Mouse (Mus musculus): ENCODE data around the gene Astl.

Gene Astl

DNA sequence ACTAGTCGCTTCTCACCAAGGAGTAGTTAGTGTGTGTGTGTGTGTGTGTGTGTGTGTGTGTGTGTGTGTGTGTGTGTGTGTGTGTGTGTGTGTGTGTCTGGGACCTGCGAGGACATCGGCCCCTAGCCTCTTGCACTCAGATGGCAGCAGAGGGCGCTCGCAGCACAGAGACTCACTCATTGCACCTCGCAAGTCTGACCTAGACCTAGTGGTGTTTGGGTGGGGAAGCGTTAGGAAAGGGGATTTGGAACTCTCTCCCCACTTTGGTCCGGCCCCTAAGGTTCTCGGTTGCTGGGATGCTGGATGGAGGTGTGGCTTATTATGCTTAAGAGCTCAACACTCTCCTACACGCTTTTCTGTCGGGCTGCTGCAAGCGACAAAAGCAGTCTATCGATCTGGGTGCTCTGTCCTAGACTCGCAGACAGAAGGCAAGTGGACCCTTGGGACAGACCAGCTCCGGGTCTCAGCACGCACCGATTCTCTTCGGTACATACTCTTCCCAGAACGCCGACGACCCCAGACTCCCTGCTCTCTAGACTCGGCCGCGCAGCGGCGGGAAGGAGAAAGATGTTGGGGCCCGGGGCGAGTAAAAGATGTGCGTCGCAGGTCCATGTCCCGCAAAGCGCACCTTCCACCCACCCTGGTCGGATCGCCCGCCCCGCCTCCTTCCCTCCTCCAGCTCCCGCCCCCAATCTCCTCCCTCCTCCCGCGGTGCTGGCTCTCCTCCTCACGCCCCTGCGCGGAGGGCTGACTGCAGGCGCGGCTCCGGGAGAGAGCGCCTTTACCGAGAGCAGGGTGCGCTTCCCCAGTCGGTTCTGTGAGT, 24.2 kb downstream of the Astl start, which contains the start of gene Adra2b:
Gene Adra2b, plus strand, starts transcription at position 750 of the 823 bp plus-strand sequence.
- in situ Hi-C loops (cut with MboI, MseI), result no loop called here

DNA sequence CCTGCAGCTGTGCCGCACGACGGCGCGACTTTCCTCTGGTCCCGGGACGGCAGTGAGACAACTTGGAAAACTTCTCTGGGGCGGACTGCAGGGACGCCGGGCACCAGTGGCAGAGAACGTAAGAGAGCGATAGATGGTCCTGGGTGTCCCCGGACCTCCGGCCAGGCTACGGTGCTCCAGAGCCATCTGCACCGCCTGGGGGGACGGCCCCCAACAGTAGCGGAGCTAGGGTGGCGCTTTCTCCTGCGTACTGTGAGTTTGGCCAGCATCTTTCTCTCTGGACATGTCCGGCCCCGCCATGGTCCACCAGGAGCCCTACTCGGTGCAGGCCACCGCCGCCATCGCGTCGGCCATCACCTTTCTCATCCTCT, 24.8 kb downstream of the Astl start:
- in situ Hi-C loops (cut with MboI, MseI), result no loop called here

DNA sequence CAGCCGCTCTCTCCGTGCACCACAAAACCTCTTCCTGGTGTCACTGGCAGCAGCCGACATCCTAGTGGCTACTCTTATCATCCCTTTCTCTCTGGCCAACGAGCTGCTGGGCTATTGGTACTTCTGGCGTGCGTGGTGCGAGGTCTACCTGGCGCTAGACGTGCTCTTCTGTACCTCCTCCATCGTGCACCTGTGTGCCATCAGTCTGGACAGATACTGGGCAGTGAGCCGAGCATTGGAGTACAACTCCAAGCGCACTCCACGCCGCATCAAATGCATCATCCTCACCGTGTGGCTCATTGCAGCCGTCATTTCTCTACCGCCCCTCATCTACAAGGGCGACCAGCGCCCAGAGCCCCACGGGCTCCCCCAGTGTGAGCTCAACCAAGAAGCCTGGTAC, 25.3 kb downstream of the Astl start:
- in situ Hi-C loops (cut with MboI, MseI), result no loop called here

GRCm38 (mm10) chr2:127364452-127364851, 26.0 kb downstream of the Astl start:
- in situ Hi-C loops (cut with MboI, MseI), result no loop called here

GRCm38 (mm10) chr2:127367126-127367820, 28.8 kb downstream of the Astl start:
- in situ Hi-C loops (cut with MboI, MseI), result loop anchor here (5.0 kb wide), 1 partner anchor 60 kb away; the partner anchor contains the start of gene Gpat2

GRCm38 (mm10) chr2:127369703-127370376, 31.4 kb downstream of the Astl start:
- in situ Hi-C loops (cut with MboI, MseI), result loop anchor here (5.0 kb wide), 1 partner anchor 57 kb away; the partner anchor contains the start of gene Gpat2

DNA sequence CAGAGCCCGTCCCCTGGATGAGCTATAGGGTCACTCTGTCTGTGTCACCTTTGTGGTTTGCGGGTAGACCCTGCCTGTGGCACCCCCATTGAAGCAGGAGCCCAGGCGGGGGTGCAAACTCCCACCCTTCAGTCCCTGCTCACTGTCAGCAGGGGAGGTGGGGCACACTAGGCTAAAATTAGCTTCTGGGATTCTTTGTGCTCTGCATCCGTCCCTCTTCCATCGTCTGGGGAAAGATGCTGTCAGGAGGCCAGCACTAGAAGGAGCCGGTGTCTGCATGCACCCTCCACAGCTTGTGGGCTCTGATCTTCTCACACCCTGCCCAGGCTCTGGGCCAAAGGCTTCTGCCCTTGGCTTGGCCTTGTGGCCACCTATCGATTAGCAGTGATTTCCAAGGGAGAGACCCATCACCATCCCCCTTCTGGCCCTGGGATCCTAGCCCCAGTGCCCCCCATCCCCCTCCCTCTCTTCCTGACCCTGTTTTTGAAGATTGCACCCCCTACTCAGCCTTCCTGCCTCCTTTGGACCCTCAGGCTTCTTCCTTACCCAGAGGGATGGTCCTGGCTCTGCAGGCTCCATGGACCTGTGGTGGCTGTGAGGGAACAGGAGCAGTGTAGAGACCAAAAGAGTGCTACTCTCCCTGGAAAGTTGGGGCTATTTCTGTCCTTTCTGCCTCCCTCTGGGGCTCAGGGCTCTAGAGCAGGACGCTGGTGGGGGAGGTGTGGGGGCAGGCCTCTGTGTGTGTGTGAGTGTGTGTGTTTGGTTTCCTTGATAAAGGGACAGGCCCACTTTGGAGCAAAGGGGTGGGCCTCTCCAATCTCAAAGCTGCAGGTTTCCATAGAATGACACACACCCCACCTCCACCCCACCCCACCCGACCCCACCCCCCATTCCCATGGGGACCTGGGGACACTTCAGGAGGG, 32.4 kb downstream of the Astl start:
- in situ Hi-C loops (cut with MboI, MseI), result no loop called here

- in situ Hi-C loops (cut with MboI, MseI), result no loop called here
Measured at GRCm38 (mm10) chr2:127371484-127371861, 33.0 kb downstream of the Astl start.

GRCm38 (mm10) chr2:127372082-127372481, 33.6 kb downstream of the Astl start:
- in situ Hi-C loops (cut with MboI, MseI), result no loop called here

- in situ Hi-C loops (cut with MboI, MseI), result no loop called here
Measured at GRCm38 (mm10) chr2:127374131-127374530, 35.7 kb downstream of the Astl start.

- in situ Hi-C loops (cut with MboI, MseI), result no loop called here
Measured at GRCm38 (mm10) chr2:127375087-127375486, 36.6 kb downstream of the Astl start.

DNA sequence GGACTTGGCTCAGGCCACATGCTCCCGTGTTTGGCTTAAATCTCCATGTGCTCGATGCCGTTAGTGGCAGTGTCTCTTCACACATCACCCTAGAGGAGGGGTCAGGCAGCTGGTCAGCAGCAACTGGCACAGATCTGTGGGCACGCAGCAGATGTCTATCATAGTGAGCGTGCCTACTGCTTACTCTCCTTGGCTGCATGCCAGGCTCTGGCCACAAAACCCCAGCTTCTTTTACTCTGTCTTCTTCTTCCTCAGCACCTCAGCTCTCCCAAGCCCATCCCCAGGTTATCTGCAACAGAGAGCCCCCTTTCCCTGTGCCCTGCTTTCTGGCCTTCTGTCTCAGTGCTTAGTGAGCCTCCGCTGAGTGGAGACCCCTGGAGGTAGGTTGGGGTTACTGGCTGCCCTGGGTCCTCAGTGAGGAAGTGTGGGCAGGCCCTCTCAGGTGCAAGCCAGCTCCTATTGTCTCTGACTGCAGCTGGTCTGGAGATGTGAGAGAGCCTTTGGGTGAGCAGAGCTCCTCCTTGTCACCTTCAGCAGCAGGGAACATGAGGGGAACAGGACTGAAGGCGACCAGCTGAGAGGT, 37.4 kb downstream of the Astl start:
- in situ Hi-C loops (cut with MboI, MseI), result no loop called here

DNA sequence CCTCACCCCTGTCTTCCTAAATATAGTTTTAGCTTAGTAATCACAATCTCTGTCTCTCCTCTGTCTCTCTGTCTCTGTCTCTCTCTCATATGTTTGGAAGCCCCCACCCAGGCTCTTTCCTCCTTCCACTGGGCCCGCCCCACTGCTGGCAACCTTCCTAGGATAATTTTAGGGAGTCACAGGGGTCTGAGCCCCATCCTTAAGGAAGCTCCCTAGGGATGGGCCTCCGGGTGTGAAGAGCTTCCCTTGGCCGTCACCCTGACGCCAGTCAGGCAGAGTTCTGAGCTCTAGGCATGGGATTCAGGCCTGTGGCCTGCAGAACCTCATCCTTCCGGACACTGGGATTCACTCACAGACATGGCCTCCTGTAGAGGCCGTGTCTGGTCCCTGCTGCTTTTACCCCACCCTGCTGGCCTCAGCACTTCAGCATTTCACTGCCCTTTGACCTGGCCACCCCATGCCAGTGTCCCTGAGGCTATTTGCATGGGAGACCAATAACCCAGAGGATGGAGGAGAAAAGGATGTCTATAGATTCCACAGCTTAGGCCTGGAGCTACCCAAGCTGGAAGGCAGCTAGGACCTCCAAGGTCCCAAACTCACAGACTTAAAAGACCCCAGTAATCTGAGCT, 38.1 kb downstream of the Astl start:
- in situ Hi-C loops (cut with MboI, MseI), result no loop called here

DNA sequence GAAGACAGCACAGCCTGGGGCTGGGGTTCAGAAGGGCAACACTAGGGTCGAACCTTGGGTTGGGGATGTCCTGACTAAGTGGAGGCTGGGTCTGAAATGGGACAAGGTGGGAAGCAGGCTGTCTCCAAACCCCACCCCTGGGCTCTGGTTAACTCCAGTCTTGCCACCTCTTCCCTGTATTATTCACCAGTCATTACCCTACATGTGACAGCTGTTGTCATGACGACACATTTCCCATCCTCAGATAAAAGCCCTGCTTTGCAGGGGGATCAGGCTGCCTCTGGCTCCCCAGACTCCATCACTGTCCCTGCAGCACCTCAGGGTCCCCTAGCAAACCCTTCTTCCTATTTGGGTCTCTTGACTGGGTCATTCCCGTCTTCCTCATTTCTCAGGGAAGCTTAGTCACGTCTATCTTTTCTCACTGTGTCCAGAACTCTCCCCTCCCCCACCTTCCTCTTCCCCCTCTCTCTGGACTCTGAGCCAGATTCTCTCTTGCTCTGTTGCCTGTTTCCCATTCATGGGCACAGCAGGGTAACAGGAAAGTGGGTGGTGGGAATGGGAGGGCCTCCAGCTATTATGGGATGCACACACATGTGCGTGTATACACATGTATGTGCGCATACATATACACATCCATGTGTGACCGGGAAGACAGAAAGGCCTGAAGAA, 39.6 kb downstream of the Astl start:
- in situ Hi-C loops (cut with MboI, MseI), result no loop called here

GRCm38 (mm10) chr2:127378611-127378990, 40.2 kb downstream of the Astl start:
- in situ Hi-C loops (cut with MboI, MseI), result no loop called here

- in situ Hi-C loops (cut with MboI, MseI), result no loop called here
Measured at GRCm38 (mm10) chr2:127379250-127379649, 40.8 kb downstream of the Astl start.

DNA sequence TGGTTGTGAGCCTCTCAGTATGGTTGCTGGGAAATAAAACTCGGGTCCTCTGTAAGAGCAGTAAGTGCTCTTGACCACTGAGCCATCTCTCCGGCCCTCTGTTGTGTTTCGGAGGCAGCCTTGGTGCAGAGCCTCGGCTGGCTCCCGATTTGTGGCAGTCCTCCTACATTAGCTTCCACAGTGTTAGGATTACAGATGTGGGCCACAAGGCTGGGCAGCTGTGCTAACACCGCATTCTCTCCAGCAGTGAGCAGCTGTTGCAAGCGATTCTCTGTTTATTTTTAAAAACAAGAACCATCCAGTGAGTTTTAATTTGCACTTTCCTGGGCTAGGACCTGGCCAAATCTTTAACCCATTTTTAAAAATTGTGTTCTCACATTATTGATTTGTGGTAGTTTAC, 45.4 kb downstream of the Astl start:
- in situ Hi-C loops (cut with MboI, MseI), result no loop called here

GRCm38 (mm10) chr2:127387521-127387920, 49.1 kb downstream of the Astl start:
- in situ Hi-C loops (cut with MboI, MseI), result no loop called here

GRCm38 (mm10) chr2:127390352-127390751, 51.9 kb downstream of the Astl start:
- in situ Hi-C loops (cut with MboI, MseI), result no loop called here

- in situ Hi-C loops (cut with MboI, MseI), result no loop called here
Measured at GRCm38 (mm10) chr2:127390846-127391245, 52.4 kb downstream of the Astl start.
